Mouse (Mus musculus): Measurements from ENCODE around the gene Slc39a11.
A peak's percentile ranks its signal among the peaks of the same experiment; 100 is the strongest.
"Not testable (repeated sequence)": the region's sequence is repeated elsewhere in the genome, so short reads cannot be mapped to it uniquely, and the experiment has no call there.

Slc39a11 gene

GRCm38 (mm10) chr11:113667704-113668103 is 17.8 kb upstream of the Slc39a11 start:
- DNase-seq (ENCODE audit: low spot score in 2 of 2), result no peak

- DNase-seq (ENCODE audit: low spot score in 2 of 2), result no peak
These were observed 17.2 kb upstream of the Slc39a11 start for GRCm38 (mm10) chr11:113667122-113667521.

- no peak for DNase-seq (ENCODE audit: low spot score in 2 of 2)
These were observed 16.8 kb upstream of the Slc39a11 start for GRCm38 (mm10) chr11:113666648-113667047.

- no peak for DNase-seq (ENCODE audit: low spot score in 2 of 2)
These were observed 16.3 kb upstream of the Slc39a11 start for GRCm38 (mm10) chr11:113666205-113666604.

- DNase-seq (ENCODE audit: low spot score in 2 of 2), result no peak
These were observed 14.4 kb upstream of the Slc39a11 start for GRCm38 (mm10) chr11:113664279-113664678.

GRCm38 (mm10) chr11:113661835-113662351 is 12.0 kb upstream of the Slc39a11 start:
- no peak for DNase-seq (ENCODE audit: low spot score in 2 of 2)

GRCm38 (mm10) chr11:113660940-113661339 is 11.1 kb upstream of the Slc39a11 start:
- DNase-seq (ENCODE audit: low spot score in 2 of 2), result no peak

- DNase-seq (ENCODE audit: low spot score in 2 of 2), result not testable (repeated sequence)
These were observed 10.3 kb upstream of the Slc39a11 start for GRCm38 (mm10) chr11:113660213-113660612.

GRCm38 (mm10) chr11:113658763-113659162 is 8.9 kb upstream of the Slc39a11 start:
- no peak for DNase-seq (ENCODE audit: low spot score in 2 of 2)

- no peak for DNase-seq (ENCODE audit: low spot score in 2 of 2)
These were observed 8.4 kb upstream of the Slc39a11 start for GRCm38 (mm10) chr11:113658319-113658718.

- DNase-seq (ENCODE audit: low spot score in 2 of 2), result no peak
These were observed 7.3 kb upstream of the Slc39a11 start for GRCm38 (mm10) chr11:113657221-113657620.

GRCm38 (mm10) chr11:113656511-113656932 is 6.6 kb upstream of the Slc39a11 start:
- no peak for DNase-seq (ENCODE audit: low spot score in 2 of 2)

GRCm38 (mm10) chr11:113654561-113655270 is 4.8 kb upstream of the Slc39a11 start:
- peak; percentile 50 to 74 for DNase-seq (ENCODE audit: low spot score in 2 of 2)

- DNase-seq (ENCODE audit: low spot score in 2 of 2), result peak in 1 of 2 experiments; percentile 29
These were observed 4.2 kb upstream of the Slc39a11 start for GRCm38 (mm10) chr11:113654105-113654504.

- no peak for DNase-seq (ENCODE audit: low spot score in 2 of 2)
These were observed 2.6 kb upstream of the Slc39a11 start for GRCm38 (mm10) chr11:113652516-113652915.

- no peak for DNase-seq (ENCODE audit: low spot score in 2 of 2)
These were observed 2.0 kb upstream of the Slc39a11 start for GRCm38 (mm10) chr11:113651907-113652273.

- no peak for DNase-seq (ENCODE audit: low spot score in 2 of 2)
These were observed 1.5 kb upstream of the Slc39a11 start for GRCm38 (mm10) chr11:113651206-113651906.

GRCm38 (mm10) chr11:113648690-113649352 is 1.1 kb downstream of the Slc39a11 start, which contains the start of gene Cog1:
Cog1 (plus strand) TSS chr11:113649169.
- DNase-seq (ENCODE audit: low spot score in 2 of 2), result peak in 1 of 2 experiments; percentile 43

GRCm38 (mm10) chr11:113648152-113648551 is 1.7 kb downstream of the Slc39a11 start:
- peak; percentile 81 to 82 for DNase-seq (ENCODE audit: low spot score in 2 of 2)

- no peak for DNase-seq (ENCODE audit: low spot score in 2 of 2)
These were observed 4.7 kb downstream of the Slc39a11 start for GRCm38 (mm10) chr11:113645181-113645580.

- DNase-seq (ENCODE audit: low spot score in 2 of 2), result no peak
These were observed 11.2 kb downstream of the Slc39a11 start for GRCm38 (mm10) chr11:113638680-113639079.

- DNase-seq (ENCODE audit: low spot score in 2 of 2), result no peak
These were observed 15.2 kb downstream of the Slc39a11 start for GRCm38 (mm10) chr11:113634699-113635121.

Measured in frontal cortex, postnatal 36 days (tissue).